Mouse (Mus musculus): ENCODE data around the gene Tmem258. TPM values are rescaled to one million over a fixed set of nuclear protein-coding genes. Genes with fewer than 3 reads are reported as not detected.

The Tmem258 gene
- polyA plus RNA-seq, 1 experiment, result 329 TPM

DNA sequence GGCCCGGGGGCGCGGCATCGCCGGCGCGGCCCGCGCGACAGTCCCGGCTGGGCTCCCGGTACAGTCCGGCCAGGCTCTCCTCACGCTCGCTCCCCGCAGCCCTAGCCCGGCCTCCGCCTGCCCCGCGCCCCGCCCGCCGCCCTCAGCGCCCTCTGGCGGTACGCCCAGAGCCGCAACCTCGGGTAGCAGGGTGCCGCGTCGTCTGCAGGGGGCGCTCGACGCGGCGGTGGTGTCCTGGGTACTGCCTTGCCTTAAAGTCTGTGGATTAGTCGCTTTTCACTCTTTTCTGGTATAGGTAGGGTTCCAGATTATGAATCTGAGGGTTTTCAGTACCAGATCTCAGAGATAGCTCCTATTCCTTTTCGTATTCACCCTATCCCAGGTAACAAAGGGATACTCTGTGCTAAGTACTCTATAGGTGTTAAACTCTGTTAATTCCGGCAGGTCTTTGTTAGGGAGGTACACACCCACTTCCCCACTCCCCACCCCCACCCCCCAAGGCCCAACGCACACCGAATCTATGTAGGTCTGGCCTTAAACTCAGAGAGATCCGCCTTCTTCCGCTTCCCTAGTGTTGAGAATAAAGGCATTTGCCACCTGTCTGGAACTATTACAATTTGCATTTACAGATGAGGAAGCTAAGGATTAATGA, 37.0 kb downstream of the Tmem258 start, which contains the start of gene Myrf:
TSS of gene Myrf (minus strand) at position 95 of the 652 bp plus-strand sequence.
- TF ChIP-seq CTCF (IDR thresholded peaks at IDR 0.05; ENCODE audit: control insufficient read depth, insufficient read depth, insufficient replicate concordance, low read depth, low read length) (peak; percentile 97), POLR2A (IDR thresholded peaks at IDR 0.05; ENCODE audit: control insufficient read depth, low read depth, low read length) (no peak; the same call in 1 of the 2 replicates)
- H3K36me3 ChIP-seq (ENCODE audit: control insufficient read depth, insufficient read depth, low read length), result no peaks in the 10 kb centered on the region
- no peak within 1 kb of the TSS; the same call in 1 of the 2 replicates for H3K27ac ChIP-seq (ENCODE audit: control insufficient read depth, insufficient read depth, low read depth, low read length)
- H3K27me3 ChIP-seq (ENCODE audit: control insufficient read depth, insufficient read depth, low read length), result no peaks in the 10 kb centered on the region
- H3K4me1 ChIP-seq (ENCODE audit: control insufficient read depth, insufficient read depth, low read length), result peaks cover 9% of the 10 kb centered on the region
- H3K4me3 ChIP-seq (ENCODE audit: control insufficient read depth, low read depth, low read length), result peak within 1 kb of the TSS; percentile 87

DNA sequence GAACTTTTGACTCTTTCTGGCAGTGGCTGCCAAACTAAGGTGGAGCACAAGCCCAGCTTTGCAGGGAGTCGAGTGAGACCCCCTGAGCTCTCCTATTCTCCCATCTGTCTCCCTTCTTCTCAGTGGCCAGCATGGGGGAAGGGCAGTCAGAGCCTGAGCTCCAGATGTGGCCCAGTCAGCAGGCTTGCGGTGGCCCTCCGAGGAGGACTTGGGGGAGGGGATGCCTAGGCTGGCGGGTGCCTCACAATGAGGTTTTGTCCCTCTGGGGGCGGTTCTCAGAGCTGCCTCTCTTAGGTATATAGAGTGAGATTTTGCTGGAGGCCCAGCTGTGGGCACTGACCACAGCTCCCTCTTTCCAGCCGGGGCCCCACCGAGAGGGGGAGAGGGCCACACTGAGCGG, 39.1 kb downstream of the Tmem258 start:
- Histone ChIP-seq H3K27me3 (ENCODE audit: control insufficient read depth, insufficient read depth, low read length) (no peaks in the 10 kb centered on the region), H3K36me3 (ENCODE audit: control insufficient read depth, insufficient read depth, low read length) (no peaks in the 10 kb centered on the region), H3K4me3 (ENCODE audit: control insufficient read depth, low read depth, low read length) (no peak overlapping the region), H3K4me1 (ENCODE audit: control insufficient read depth, insufficient read depth, low read length) (peaks cover 9% of the 10 kb centered on the region), H3K27ac (ENCODE audit: control insufficient read depth, insufficient read depth, low read depth, low read length) (no peak overlapping the region)
- TF ChIP-seq CTCF (IDR thresholded peaks at IDR 0.05; ENCODE audit: control insufficient read depth, insufficient read depth, insufficient replicate concordance, low read depth, low read length) (no peak), POLR2A (IDR thresholded peaks at IDR 0.05; ENCODE audit: control insufficient read depth, low read depth, low read length) (no peak)

DNA sequence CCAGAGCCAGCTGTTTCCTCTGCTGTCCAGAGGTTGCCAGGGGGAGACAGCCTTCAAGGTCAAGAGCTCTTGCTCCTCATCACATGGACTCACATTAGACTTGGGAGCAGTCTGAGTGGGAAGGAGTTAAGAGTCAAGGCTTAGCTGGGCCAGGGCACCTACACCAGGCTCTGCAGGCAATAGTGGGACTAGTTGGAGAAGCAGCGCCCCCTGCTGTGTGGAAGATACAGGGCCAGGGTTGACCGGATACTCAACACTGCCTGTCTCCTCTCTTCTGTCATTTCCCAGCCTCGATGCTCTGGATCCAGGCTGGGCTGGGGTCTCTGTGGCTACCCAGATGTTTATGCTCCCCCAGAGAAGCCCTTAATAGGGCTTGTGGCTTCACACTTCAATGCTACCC, 40.4 kb downstream of the Tmem258 start:
- no peak overlapping the region for H3K27ac ChIP-seq (ENCODE audit: control insufficient read depth, insufficient read depth, low read depth, low read length)
- no peaks in the 10 kb centered on the region for H3K36me3 ChIP-seq (ENCODE audit: control insufficient read depth, insufficient read depth, low read length)
- TF ChIP-seq POLR2A (IDR thresholded peaks at IDR 0.05; ENCODE audit: control insufficient read depth, low read depth, low read length) (no peak), CTCF (IDR thresholded peaks at IDR 0.05; ENCODE audit: control insufficient read depth, insufficient read depth, insufficient replicate concordance, low read depth, low read length) (peak; percentile 68; the same call in 1 of the 2 replicates)
- H3K27me3 ChIP-seq (ENCODE audit: control insufficient read depth, insufficient read depth, low read length), result no peaks in the 10 kb centered on the region
- H3K4me3 ChIP-seq (ENCODE audit: control insufficient read depth, low read depth, low read length), result no peak overlapping the region
- H3K4me1 ChIP-seq (ENCODE audit: control insufficient read depth, insufficient read depth, low read length), result peaks cover 9% of the 10 kb centered on the region

DNA sequence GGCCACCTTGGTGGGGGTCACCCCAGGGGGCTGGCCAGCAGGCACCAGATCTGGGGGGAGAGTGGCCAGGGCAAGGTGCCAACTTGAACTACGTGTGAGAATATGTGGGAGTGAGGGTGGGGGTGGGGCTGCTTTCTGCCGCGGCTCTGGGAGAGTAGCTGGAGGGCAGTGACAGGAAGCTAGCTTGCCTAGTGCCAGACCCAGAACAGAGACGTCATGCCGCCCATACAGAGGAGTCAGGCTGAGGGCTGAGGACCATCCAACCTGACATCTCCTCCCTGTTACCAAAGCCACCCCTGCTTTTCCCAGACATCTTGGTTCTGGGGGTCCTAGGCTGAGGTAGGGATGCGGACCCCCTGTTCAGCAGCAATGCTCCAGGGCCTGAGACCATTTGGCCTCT, 43.4 kb downstream of the Tmem258 start:
- TF ChIP-seq CTCF (IDR thresholded peaks at IDR 0.05; ENCODE audit: control insufficient read depth, insufficient read depth, insufficient replicate concordance, low read depth, low read length) (no peak), POLR2A (IDR thresholded peaks at IDR 0.05; ENCODE audit: control insufficient read depth, low read depth, low read length) (no peak)
- Histone ChIP-seq H3K27me3 (ENCODE audit: control insufficient read depth, insufficient read depth, low read length) (no peaks in the 10 kb centered on the region), H3K27ac (ENCODE audit: control insufficient read depth, insufficient read depth, low read depth, low read length) (no peak overlapping the region), H3K4me1 (ENCODE audit: control insufficient read depth, insufficient read depth, low read length) (no peaks in the 10 kb centered on the region), H3K36me3 (ENCODE audit: control insufficient read depth, insufficient read depth, low read length) (no peaks in the 10 kb centered on the region), H3K4me3 (ENCODE audit: control insufficient read depth, low read depth, low read length) (no peak overlapping the region)

DNA sequence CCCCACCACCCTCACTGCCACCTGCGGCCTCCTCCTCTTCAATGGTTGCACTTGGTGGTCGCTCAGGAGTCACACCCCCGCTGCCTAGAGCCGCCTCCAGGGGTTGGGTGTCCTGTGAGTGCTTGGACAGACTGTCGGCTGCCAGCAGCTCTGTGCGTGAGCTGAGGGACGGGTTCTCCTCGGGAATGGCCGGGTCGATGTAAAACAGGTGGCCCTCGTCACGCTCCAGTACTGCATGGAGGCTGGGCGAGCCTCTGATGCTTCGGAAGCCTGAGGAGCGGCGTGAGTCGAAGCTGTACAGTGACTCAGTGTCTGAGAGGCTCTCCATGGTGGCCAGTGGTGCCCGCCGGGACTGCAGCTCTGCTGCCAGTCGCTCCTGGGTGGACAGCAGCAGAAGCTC, 44.3 kb downstream of the Tmem258 start:
- no peak overlapping the region for H3K4me3 ChIP-seq (ENCODE audit: control insufficient read depth, low read depth, low read length)
- H3K36me3 ChIP-seq (ENCODE audit: control insufficient read depth, insufficient read depth, low read length), result no peaks in the 10 kb centered on the region
- no peaks in the 10 kb centered on the region for H3K4me1 ChIP-seq (ENCODE audit: control insufficient read depth, insufficient read depth, low read length)
- TF ChIP-seq POLR2A (IDR thresholded peaks at IDR 0.05; ENCODE audit: control insufficient read depth, low read depth, low read length) (no peak), CTCF (IDR thresholded peaks at IDR 0.05; ENCODE audit: control insufficient read depth, insufficient read depth, insufficient replicate concordance, low read depth, low read length) (no peak)
- H3K27ac ChIP-seq (ENCODE audit: control insufficient read depth, insufficient read depth, low read depth, low read length), result no peak overlapping the region
- H3K27me3 ChIP-seq (ENCODE audit: control insufficient read depth, insufficient read depth, low read length), result no peaks in the 10 kb centered on the region

Other genes with a start within 250 kb of the Tmem258 start
- gene Fth1, start 223.4 kb upstream of the Tmem258 start, polyA plus RNA-seq (2012; rRNA removed), result 268 and 313 TPM in 2 replicates
- 339 and 362 TPM in 2 replicates for gene Best1, start 202.4 kb upstream of the Tmem258 start, polyA plus RNA-seq (2012; rRNA removed)
- 362 and 384 TPM in 2 replicates for gene Rab3il1, start 202.3 kb upstream of the Tmem258 start, polyA plus RNA-seq (2012; rRNA removed)
- 7.6 and 12.0 TPM in 2 replicates for gene Fads3, start 162.4 kb upstream of the Tmem258 start, polyA plus RNA-seq (2012; rRNA removed)
- 91.5 and 97.5 TPM in 2 replicates for gene Fads2, start 102.3 kb upstream of the Tmem258 start, polyA plus RNA-seq (2012; rRNA removed)
- 32.6 and 35.4 TPM in 2 replicates for gene Fads1, start 21.1 kb upstream of the Tmem258 start, polyA plus RNA-seq (2012; rRNA removed)
- 28.7 and 29.7 TPM in 2 replicates for gene Fen1, start 155 bp downstream of the Tmem258 start, polyA plus RNA-seq (2012; rRNA removed)
- gene Myrf, start 36.7 kb downstream of the Tmem258 start, polyA plus RNA-seq (2012; rRNA removed), result 3.2 and 3.9 TPM in 2 replicates
- gene Dagla, start 100.9 kb downstream of the Tmem258 start, polyA plus RNA-seq (2012; rRNA removed), result 1.7 and 1.8 TPM in 2 replicates
- 10.9 and 11.0 TPM in 2 replicates for gene Syt7, start 185.1 kb downstream of the Tmem258 start, polyA plus RNA-seq (2012; rRNA removed)

Data from testis, adult 2 months (tissue).